Mouse (Mus musculus): Measurements from ENCODE around the gene Stip1. TPM values are rescaled to one million over a fixed set of nuclear protein-coding genes. Genes with fewer than 3 reads are reported as not detected.

Stip1 gene
- polyA plus RNA-seq (2015; fragmentation: Illumina TruSeq; extraction: RNeasy Lipid Tissue Mini Kit (QIAGEN cat#74804); ENCODE audit: low read depth, low replicate concordance): 245 TPM

GRCm38 (mm10) chr19:7039841-7040636 is at the start of gene Stip1:
Gene Stip1, minus strand, starts transcription at chr19:7039967.

GRCm38 (mm10) chr19:7056248-7057087 is 16.7 kb upstream of the Stip1 start, which contains the start of gene Macrod1:
Gene Macrod1, plus strand, starts transcription at chr19:7056810.

GRCm38 (mm10) chr19:7019191-7019590 is 20.6 kb downstream of the Stip1 start, which contains the start of gene Fermt3:
Gene Fermt3, minus strand, starts transcription at chr19:7019469.

GRCm38 (mm10) chr19:6996006-6996405 is 43.8 kb downstream of the Stip1 start, which contains the start of the genes Nudt22 and Trpt1:
Gene Nudt22, minus strand, starts transcription at chr19:6996117.
Gene Trpt1, plus strand, starts transcription at chr19:6996131.

GRCm38 (mm10) chr19:6992011-6992858 is 47.5 kb downstream of the Stip1 start, which contains the start of gene Dnajc4:
Gene Dnajc4, minus strand, starts transcription at chr19:6992572.

GRCm38 (mm10) chr19:6987061-6987903 is 52.5 kb downstream of the Stip1 start, which contains the start of gene Vegfb:
Gene Vegfb, minus strand, starts transcription at chr19:6987651.

GRCm38 (mm10) chr19:6980381-6981093 is 59.2 kb downstream of the Stip1 start, which contains the start of gene Fkbp2:
Gene Fkbp2, minus strand, starts transcription at chr19:6980501.

GRCm38 (mm10) chr19:6975537-6976521 is 63.9 kb downstream of the Stip1 start, which contains the start of gene Plcb3:
Gene Plcb3, minus strand, starts transcription at chr19:6976470.

GRCm38 (mm10) chr19:6974211-6975205 is 65.3 kb downstream of the Stip1 start, which contains the start of gene Ppp1r14b:
Gene Ppp1r14b, plus strand, starts transcription at chr19:6974968.

Other genes with a start within 250 kb of the Stip1 start
- gene Rps6ka4, start 199.3 kb downstream of the Stip1 start, polyA plus RNA-seq (2015; fragmentation: Illumina TruSeq; extraction: RNeasy Lipid Tissue Mini Kit (QIAGEN cat#74804); ENCODE audit: low read depth, low replicate concordance): 30.3 TPM
- gene Ccdc88b, start 181.8 kb downstream of the Stip1 start, polyA plus RNA-seq (2015; fragmentation: Illumina TruSeq; extraction: RNeasy Lipid Tissue Mini Kit (QIAGEN cat#74804); ENCODE audit: low read depth, low replicate concordance): 1.2 TPM
- gene Trmt112, start 130.3 kb downstream of the Stip1 start, polyA plus RNA-seq (2015; fragmentation: Illumina TruSeq; extraction: RNeasy Lipid Tissue Mini Kit (QIAGEN cat#74804); ENCODE audit: low read depth, low replicate concordance): 58.7 TPM
- 507 TPM for gene Prdx5, start 129.9 kb downstream of the Stip1 start, polyA plus RNA-seq (2015; fragmentation: Illumina TruSeq; extraction: RNeasy Lipid Tissue Mini Kit (QIAGEN cat#74804); ENCODE audit: low read depth, low replicate concordance)
- 63.1 TPM for gene Esrra, start 118.2 kb downstream of the Stip1 start, polyA plus RNA-seq (2015; fragmentation: Illumina TruSeq; extraction: RNeasy Lipid Tissue Mini Kit (QIAGEN cat#74804); ENCODE audit: low read depth, low replicate concordance)
- gene Catsperz, start 114.6 kb downstream of the Stip1 start, polyA plus RNA-seq (2015; fragmentation: Illumina TruSeq; extraction: RNeasy Lipid Tissue Mini Kit (QIAGEN cat#74804); ENCODE audit: low read depth, low replicate concordance): 13.3 TPM
- 27.2 TPM for gene Kcnk4, start 105.5 kb downstream of the Stip1 start, polyA plus RNA-seq (2015; fragmentation: Illumina TruSeq; extraction: RNeasy Lipid Tissue Mini Kit (QIAGEN cat#74804); ENCODE audit: low read depth, low replicate concordance)
- 76.2 TPM for gene Bad, start 98.1 kb downstream of the Stip1 start, polyA plus RNA-seq (2015; fragmentation: Illumina TruSeq; extraction: RNeasy Lipid Tissue Mini Kit (QIAGEN cat#74804); ENCODE audit: low read depth, low replicate concordance)
- gene Gpr137, start 97.5 kb downstream of the Stip1 start, polyA plus RNA-seq (2015; fragmentation: Illumina TruSeq; extraction: RNeasy Lipid Tissue Mini Kit (QIAGEN cat#74804); ENCODE audit: low read depth, low replicate concordance): 114 TPM
- 51.1 TPM for gene Ppp1r14b, start 65.0 kb downstream of the Stip1 start, polyA plus RNA-seq (2015; fragmentation: Illumina TruSeq; extraction: RNeasy Lipid Tissue Mini Kit (QIAGEN cat#74804); ENCODE audit: low read depth, low replicate concordance)
- gene Plcb3, start 63.5 kb downstream of the Stip1 start, polyA plus RNA-seq (2015; fragmentation: Illumina TruSeq; extraction: RNeasy Lipid Tissue Mini Kit (QIAGEN cat#74804); ENCODE audit: low read depth, low replicate concordance): 10.9 TPM
- 240 TPM for gene Fkbp2, start 59.5 kb downstream of the Stip1 start, polyA plus RNA-seq (2015; fragmentation: Illumina TruSeq; extraction: RNeasy Lipid Tissue Mini Kit (QIAGEN cat#74804); ENCODE audit: low read depth, low replicate concordance)
- 79.8 TPM for gene Vegfb, start 52.3 kb downstream of the Stip1 start, polyA plus RNA-seq (2015; fragmentation: Illumina TruSeq; extraction: RNeasy Lipid Tissue Mini Kit (QIAGEN cat#74804); ENCODE audit: low read depth, low replicate concordance)
- gene Dnajc4, start 47.4 kb downstream of the Stip1 start, polyA plus RNA-seq (2015; fragmentation: Illumina TruSeq; extraction: RNeasy Lipid Tissue Mini Kit (QIAGEN cat#74804); ENCODE audit: low read depth, low replicate concordance): 27.9 TPM
- 14.3 TPM for gene Nudt22, start 43.9 kb downstream of the Stip1 start, polyA plus RNA-seq (2015; fragmentation: Illumina TruSeq; extraction: RNeasy Lipid Tissue Mini Kit (QIAGEN cat#74804); ENCODE audit: low read depth, low replicate concordance)
- 21.3 TPM for gene Trpt1, start 43.8 kb downstream of the Stip1 start, polyA plus RNA-seq (2015; fragmentation: Illumina TruSeq; extraction: RNeasy Lipid Tissue Mini Kit (QIAGEN cat#74804); ENCODE audit: low read depth, low replicate concordance)
- 3.8 TPM for gene Fermt3, start 20.5 kb downstream of the Stip1 start, polyA plus RNA-seq (2015; fragmentation: Illumina TruSeq; extraction: RNeasy Lipid Tissue Mini Kit (QIAGEN cat#74804); ENCODE audit: low read depth, low replicate concordance)
- gene Macrod1, start 16.8 kb upstream of the Stip1 start, polyA plus RNA-seq (2015; fragmentation: Illumina TruSeq; extraction: RNeasy Lipid Tissue Mini Kit (QIAGEN cat#74804); ENCODE audit: low read depth, low replicate concordance): 16.9 TPM
- gene Flrt1, start 65.8 kb upstream of the Stip1 start, polyA plus RNA-seq (2015; fragmentation: Illumina TruSeq; extraction: RNeasy Lipid Tissue Mini Kit (QIAGEN cat#74804); ENCODE audit: low read depth, low replicate concordance): 9.3 TPM
- gene Otub1, start 166.3 kb upstream of the Stip1 start, polyA plus RNA-seq (2015; fragmentation: Illumina TruSeq; extraction: RNeasy Lipid Tissue Mini Kit (QIAGEN cat#74804); ENCODE audit: low read depth, low replicate concordance): 209 TPM
- 1,368 TPM for gene Cox8a, start 177.6 kb upstream of the Stip1 start, polyA plus RNA-seq (2015; fragmentation: Illumina TruSeq; extraction: RNeasy Lipid Tissue Mini Kit (QIAGEN cat#74804); ENCODE audit: low read depth, low replicate concordance)
- 32.4 TPM for gene Naa40, start 201.2 kb upstream of the Stip1 start, polyA plus RNA-seq (2015; fragmentation: Illumina TruSeq; extraction: RNeasy Lipid Tissue Mini Kit (QIAGEN cat#74804); ENCODE audit: low read depth, low replicate concordance)
- 9.6 TPM for gene Rcor2, start 227.4 kb upstream of the Stip1 start, polyA plus RNA-seq (2015; fragmentation: Illumina TruSeq; extraction: RNeasy Lipid Tissue Mini Kit (QIAGEN cat#74804); ENCODE audit: low read depth, low replicate concordance)

All from brain, adult 10 weeks (tissue).